Mouse (Mus musculus): ENCODE data around the gene Pbx3. TPM values are rescaled to one million over a fixed set of nuclear protein-coding genes. Genes with fewer than 3 reads are reported as not detected.
A peak's percentile ranks its signal among the peaks of the same experiment; 100 is the strongest.

Gene Pbx3
- polyA plus RNA-seq, 1 experiment from 2014 or later: 7.9 TPM

- Histone ChIP-seq H3K27me3 (peaks cover 9% of the 10 kb centered on the region), H3K9me3 (replicated peaks) (no peaks in the 10 kb centered on the region), H3K4me1 (replicated peaks) (peaks cover 34% of the 10 kb centered on the region), H3K36me3 (no peaks in the 10 kb centered on the region), H3K27ac (peak overlapping the region; percentile 99), H3K4me2 (peak overlapping the region; percentile 97), H3K4me3 (replicated peaks) (peak overlapping the region; percentile 93), H3K9ac (peak overlapping the region; percentile 95)
- WGBS (ENCODE audit: insufficient replicate concordance): under 1% methylated on average over 91 of the region's 118 CpGs
- peak; percentile 3; the same call in 1 of the 2 replicates for ATAC-seq (ENCODE audit: low read depth)
- DNase-seq: peak; percentile 31
Measured at GRCm38 (mm10) chr2:34371441-34372304, 1.3 kb downstream of the Pbx3 start.

GRCm38 (mm10) chr2:34370725-34371440 is 2.1 kb downstream of the Pbx3 start:
- no peaks in the 10 kb centered on the region for H3K9me3 ChIP-seq (replicated peaks)
- H3K4me1 ChIP-seq (replicated peaks): peaks cover 34% of the 10 kb centered on the region
- H3K36me3 ChIP-seq: no peaks in the 10 kb centered on the region
- H3K9ac ChIP-seq: peak overlapping the region; percentile 95
- H3K27me3 ChIP-seq: peaks cover 5% of the 10 kb centered on the region; the same call in 1 of the 2 replicates
- peak overlapping the region; percentile 93 for H3K4me3 ChIP-seq (replicated peaks)
- peak overlapping the region; percentile 97 for H3K4me2 ChIP-seq
- peak overlapping the region; percentile 99 for H3K27ac ChIP-seq
- ATAC-seq (ENCODE audit: low read depth) (no peak), DNase-seq (peak; percentile 48)
- under 1% methylated on average over 42 of the region's 42 CpGs for WGBS (ENCODE audit: insufficient replicate concordance)

GRCm38 (mm10) chr2:34370349-34370724 is 2.6 kb downstream of the Pbx3 start:
- no peaks in the 10 kb centered on the region for H3K36me3 ChIP-seq
- H3K9ac ChIP-seq: peak overlapping the region; percentile 95
- WGBS (ENCODE audit: insufficient replicate concordance): 26% methylated on average over 7 of the region's 7 CpGs
- H3K4me2 ChIP-seq: peak overlapping the region; percentile 97
- DNase-seq (no peak), ATAC-seq (ENCODE audit: low read depth) (no peak)
- no peaks in the 10 kb centered on the region for H3K9me3 ChIP-seq (replicated peaks)
- peaks cover 5% of the 10 kb centered on the region; the same call in 1 of the 2 replicates for H3K27me3 ChIP-seq
- peak overlapping the region; percentile 99 for H3K27ac ChIP-seq
- H3K4me3 ChIP-seq (replicated peaks): peak overlapping the region; percentile 93
- peaks cover 34% of the 10 kb centered on the region for H3K4me1 ChIP-seq (replicated peaks)

- no peak for DNase-seq
- WGBS (ENCODE audit: insufficient replicate concordance): 48% methylated on average over 6 of the region's 6 CpGs
- Histone ChIP-seq H3K27me3 (no peaks in the 10 kb centered on the region), H3K9me3 (replicated peaks) (no peaks in the 10 kb centered on the region), H3K9ac (peak overlapping the region; percentile 12), H3K36me3 (no peaks in the 10 kb centered on the region), H3K4me3 (replicated peaks) (no peak overlapping the region; the same call in 1 of the 2 replicates), H3K27ac (no peak overlapping the region), H3K4me2 (peak overlapping the region; percentile 20), H3K4me1 (replicated peaks) (peaks cover 30% of the 10 kb centered on the region)
- ATAC-seq (ENCODE audit: low read depth): no peak
Measured at GRCm38 (mm10) chr2:34368396-34368795, 4.5 kb downstream of the Pbx3 start.

GRCm38 (mm10) chr2:34367024-34367423 is 5.9 kb downstream of the Pbx3 start:
- 77% methylated on average over 2 of the region's 2 CpGs for WGBS (ENCODE audit: insufficient replicate concordance)
- H3K4me3 ChIP-seq (replicated peaks): no peak overlapping the region
- DNase-seq: no peak

DNA sequence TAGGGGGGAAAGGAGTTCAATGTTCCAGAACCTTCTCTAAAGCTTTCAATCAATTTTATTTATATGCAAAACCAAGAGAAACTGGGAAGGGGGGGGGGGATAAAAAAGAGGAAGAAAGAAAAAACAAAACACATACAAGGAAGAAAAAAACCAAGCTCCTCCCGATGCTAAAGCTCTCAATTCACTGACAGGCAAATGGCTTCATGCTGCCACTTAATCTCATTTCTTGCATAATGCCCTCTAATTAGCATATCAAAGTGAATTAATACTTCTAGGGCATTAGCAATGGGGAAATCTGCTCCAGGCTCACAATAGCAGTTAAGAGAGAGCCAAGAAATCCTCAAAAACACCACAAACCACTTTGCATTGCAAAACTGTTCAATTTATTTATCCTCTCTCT is 9.3 kb downstream of the Pbx3 start:
- Histone ChIP-seq H3K4me1 (replicated peaks) (peaks cover 26% of the 10 kb centered on the region), H3K27me3 (no peaks in the 10 kb centered on the region)
- WGBS (ENCODE audit: insufficient replicate concordance): 0% methylated on average over 1 of the region's 1 CpGs

More at GRCm38 (mm10) chr2:34367024-34367423, 5.9 kb downstream of the Pbx3 start:
- no peak for ATAC-seq (ENCODE audit: low read depth)
- Histone ChIP-seq H3K4me1 (replicated peaks) (peaks cover 23% of the 10 kb centered on the region), H3K4me2 (no peak overlapping the region), H3K36me3 (no peaks in the 10 kb centered on the region), H3K9ac (no peak overlapping the region), H3K9me3 (replicated peaks) (no peaks in the 10 kb centered on the region), H3K27me3 (no peaks in the 10 kb centered on the region), H3K27ac (no peak overlapping the region)

DNA sequence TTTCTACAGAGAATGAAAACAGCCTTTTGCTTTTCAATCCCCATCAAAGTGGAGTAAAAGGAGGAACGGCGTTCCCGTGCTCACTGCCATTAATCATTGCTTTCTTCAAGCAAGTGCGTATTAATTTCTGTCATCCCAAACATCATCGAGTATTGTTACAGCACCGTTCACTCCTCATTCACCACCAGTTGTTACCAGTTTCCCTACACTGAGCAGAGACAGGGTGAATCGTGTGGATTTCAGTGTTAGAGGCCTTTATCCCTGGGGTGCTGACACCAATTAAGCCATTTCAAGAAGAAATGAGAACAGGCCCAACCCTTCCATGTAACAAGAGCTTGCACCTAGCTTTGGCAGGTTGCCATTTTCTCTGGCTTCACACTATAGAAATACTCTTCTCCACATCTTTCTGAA is 17.1 kb downstream of the Pbx3 start:
- Histone ChIP-seq H3K27ac (no peak overlapping the region), H3K4me2 (no peak overlapping the region), H3K4me1 (replicated peaks) (peaks cover 16% of the 10 kb centered on the region), H3K36me3 (no peaks in the 10 kb centered on the region), H3K4me3 (replicated peaks) (no peak overlapping the region), H3K9me3 (replicated peaks) (no peaks in the 10 kb centered on the region), H3K27me3 (no peaks in the 10 kb centered on the region), H3K9ac (no peak overlapping the region)
- DNase-seq (no peak), ATAC-seq (ENCODE audit: low read depth) (no peak)
- 84% methylated on average over 7 of the region's 7 CpGs for WGBS (ENCODE audit: insufficient replicate concordance)

More for the DNA sequence above, 9.3 kb downstream of the Pbx3 start:
- no peaks in the 10 kb centered on the region for H3K36me3 ChIP-seq
- no peak overlapping the region for H3K9ac ChIP-seq
- no peak overlapping the region for H3K4me2 ChIP-seq
- DNase-seq (no peak), ATAC-seq (ENCODE audit: low read depth) (no peak)
- no peak overlapping the region for H3K27ac ChIP-seq
- H3K4me3 ChIP-seq (replicated peaks): no peak overlapping the region
- H3K9me3 ChIP-seq (replicated peaks): no peaks in the 10 kb centered on the region

DNA sequence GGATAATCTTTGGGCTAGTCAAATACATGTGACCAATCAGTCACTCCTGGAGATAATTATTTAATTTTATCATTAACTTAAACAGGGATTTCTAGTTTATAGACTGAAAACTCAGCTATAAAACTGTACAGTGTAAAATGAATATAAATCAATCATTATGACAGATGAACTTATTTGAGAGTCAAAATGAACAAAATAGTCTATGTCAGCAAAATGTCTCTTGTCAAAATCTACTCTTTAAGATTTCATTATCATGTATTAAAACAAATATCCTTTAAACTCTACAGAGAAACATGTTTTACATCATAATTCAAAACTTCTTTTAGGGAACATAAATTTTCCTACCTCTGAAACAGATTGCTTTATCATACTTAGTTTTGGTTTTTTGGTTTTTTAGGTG is 20.9 kb downstream of the Pbx3 start:
- ATAC-seq (ENCODE audit: low read depth) (no peak), DNase-seq (no peak)
- H3K9me3 ChIP-seq (replicated peaks): no peaks in the 10 kb centered on the region

DNA sequence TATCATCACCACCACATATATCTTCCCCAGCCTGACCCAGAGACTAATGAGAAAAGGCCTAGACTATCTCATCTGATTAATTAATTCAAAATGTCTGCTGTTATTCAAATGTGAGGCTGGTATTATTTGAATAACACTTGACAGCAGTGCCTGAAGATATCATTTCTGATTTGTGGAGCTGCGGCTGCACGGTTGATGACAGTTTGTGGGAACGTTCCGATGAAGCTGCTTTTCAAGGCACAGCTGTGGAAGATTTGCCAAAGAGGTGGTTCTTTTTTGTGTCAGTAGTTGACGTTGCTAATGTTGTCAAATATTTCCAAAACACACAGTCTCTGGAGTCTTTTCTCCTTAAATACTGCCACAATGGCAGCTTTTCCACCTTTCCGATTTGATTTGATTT is 25.8 kb downstream of the Pbx3 start:
- DNase-seq (no peak), ATAC-seq (ENCODE audit: low read depth) (no peak)
- 88% methylated on average over 6 of the region's 6 CpGs for WGBS (ENCODE audit: insufficient replicate concordance)
- no peak overlapping the region for H3K4me2 ChIP-seq
- no peak overlapping the region for H3K4me3 ChIP-seq (replicated peaks)
- no peak overlapping the region for H3K9ac ChIP-seq
- H3K27ac ChIP-seq: no peak overlapping the region
- no peaks in the 10 kb centered on the region for H3K4me1 ChIP-seq (replicated peaks)
- no peaks in the 10 kb centered on the region for H3K27me3 ChIP-seq
- no peaks in the 10 kb centered on the region for H3K9me3 ChIP-seq (replicated peaks)
- H3K36me3 ChIP-seq: no peaks in the 10 kb centered on the region

More for the DNA sequence above, 20.9 kb downstream of the Pbx3 start:
- no peak overlapping the region for H3K4me2 ChIP-seq
- H3K27ac ChIP-seq: no peak overlapping the region
- H3K36me3 ChIP-seq: no peaks in the 10 kb centered on the region
- no peak overlapping the region for H3K9ac ChIP-seq
- no peak overlapping the region for H3K4me3 ChIP-seq (replicated peaks)
- H3K27me3 ChIP-seq: no peaks in the 10 kb centered on the region
- H3K4me1 ChIP-seq (replicated peaks): no peaks in the 10 kb centered on the region

DNA sequence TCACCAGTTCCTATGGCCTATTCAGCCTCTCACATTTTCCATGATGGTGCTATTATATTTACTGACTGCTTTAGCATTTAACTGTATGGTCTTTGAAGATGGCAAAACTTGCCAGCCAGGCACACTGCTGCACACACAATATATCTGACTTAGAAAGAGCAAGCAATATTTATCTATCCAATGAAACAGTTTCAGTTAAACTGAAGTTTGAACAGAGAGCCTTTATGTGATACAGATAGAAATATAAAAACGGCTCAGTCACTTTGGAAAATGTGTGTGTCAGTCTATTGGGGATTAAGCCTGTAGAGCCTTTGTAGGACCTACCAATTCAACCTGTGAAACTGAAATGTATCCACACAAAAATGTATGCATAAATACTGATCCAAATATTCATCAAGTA is 74.3 kb downstream of the Pbx3 start:
- ATAC-seq (ENCODE audit: low read depth) (no peak), DNase-seq (no peak)
- Histone ChIP-seq H3K36me3 (no peaks in the 10 kb centered on the region), H3K27ac (no peak overlapping the region), H3K4me1 (replicated peaks) (no peaks in the 10 kb centered on the region), H3K9ac (no peak overlapping the region), H3K4me3 (replicated peaks) (no peak overlapping the region), H3K4me2 (no peak overlapping the region), H3K27me3 (no peaks in the 10 kb centered on the region), H3K9me3 (replicated peaks) (no peaks in the 10 kb centered on the region)
- WGBS (ENCODE audit: insufficient replicate concordance): 56% methylated on average over 1 of the region's 1 CpGs

DNA sequence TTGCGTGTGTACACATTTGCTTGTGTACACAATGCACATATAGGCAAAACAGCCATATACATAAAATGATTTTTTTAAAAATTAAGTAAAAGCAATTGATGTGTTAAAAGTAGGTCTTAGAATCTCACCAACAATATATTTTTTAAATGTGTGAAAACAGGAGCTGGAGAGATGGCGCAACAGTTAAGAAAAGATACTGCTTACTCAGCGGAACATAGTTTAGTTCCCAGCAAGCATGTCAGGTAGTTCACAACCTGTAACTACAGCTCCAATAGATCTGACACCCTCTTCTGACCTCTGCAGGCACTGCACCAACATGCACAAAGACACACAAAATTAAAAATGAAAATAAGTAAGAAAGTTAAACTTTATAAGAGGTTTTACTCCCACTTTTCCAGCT is 74.7 kb downstream of the Pbx3 start:
- no peak overlapping the region for H3K4me2 ChIP-seq
- H3K4me1 ChIP-seq (replicated peaks): no peaks in the 10 kb centered on the region
- ATAC-seq (ENCODE audit: low read depth) (no peak), DNase-seq (no peak)
- 92% methylated on average over 3 of the region's 3 CpGs for WGBS (ENCODE audit: insufficient replicate concordance)
- H3K27me3 ChIP-seq: no peaks in the 10 kb centered on the region
- H3K9me3 ChIP-seq (replicated peaks): no peaks in the 10 kb centered on the region
- no peak overlapping the region for H3K4me3 ChIP-seq (replicated peaks)
- no peaks in the 10 kb centered on the region for H3K36me3 ChIP-seq
- no peak overlapping the region for H3K27ac ChIP-seq
- no peak overlapping the region for H3K9ac ChIP-seq

All from liver, embryonic 13.5 days (tissue).